In genomic region chr2:174295900-174296465, GRCm38 (mm10) we compare ENCODE assay signal across 8 mouse cellular contexts. TPM values are rescaled to one million over a fixed set of nuclear protein-coding genes. Genes with fewer than 3 reads are reported as not detected.
DNase-seq lines count a peak whose midpoint lies in the region; ATAC-seq lines count a peak whose summit lies in the region.

No protein-coding gene starts in this region.

- peaks cover 12% of the 10 kb centered on the region for H3K36me3 ChIP-seq in lung, embryonic 16.5 days (ENCODE audit: control insufficient read depth, insufficient read depth, low read length)
- H3K36me3 ChIP-seq in embryonic facial prominence, embryonic 12.5 days, result peaks cover 5% of the 10 kb centered on the region
- peaks cover 65% of the 10 kb centered on the region for H3K36me3 ChIP-seq in limb, embryonic 13.5 days

- H3K27ac ChIP-seq in lung, embryonic 16.5 days (ENCODE audit: low read length), result peak overlapping the region; percentile 17; the same call in 1 of the 2 replicates
- peak overlapping the region; percentile 47; the same call in 1 of the 2 replicates for H3K27ac ChIP-seq in embryonic facial prominence, embryonic 12.5 days
- peak overlapping the region; percentile 39; the same call in 1 of the 2 replicates for H3K27ac ChIP-seq in limb, embryonic 13.5 days

- H3K9me3 ChIP-seq in lung, embryonic 16.5 days (ENCODE audit: control insufficient read depth, low read length), result peaks cover 62% of the 10 kb centered on the region
- H3K9me3 ChIP-seq in embryonic facial prominence, embryonic 12.5 days, result peaks cover 64% of the 10 kb centered on the region
- peaks cover 69% of the 10 kb centered on the region for H3K9me3 ChIP-seq in limb, embryonic 13.5 days

- H3K9ac ChIP-seq in lung, embryonic 16.5 days (ENCODE audit: low read length), result peak overlapping the region; percentile 45
- no peak overlapping the region for H3K9ac ChIP-seq in embryonic facial prominence, embryonic 12.5 days
- H3K9ac ChIP-seq in limb, embryonic 13.5 days, result peak overlapping the region; percentile 57

- ATAC-seq in lung, embryonic 16.5 days (ENCODE audit: low read depth), result no peak
- no peak for ATAC-seq in embryonic facial prominence, embryonic 12.5 days (ENCODE audit: insufficient number of reproducible peaks, insufficient read depth, low FRiP score, low TSS enrichment)
- no peak for ATAC-seq in limb, embryonic 13.5 days (ENCODE audit: low FRiP score, low read depth)

- WGBS in lung, embryonic 16.5 days, result 52% methylated on average over 29 of the region's 29 CpGs
- WGBS in embryonic facial prominence, embryonic 12.5 days, result 55% methylated on average over 29 of the region's 29 CpGs
- 52% methylated on average over 29 of the region's 29 CpGs for whole genome bisulfite sequencing in limb, embryonic 13.5 days

- H3K4me1 ChIP-seq in lung, embryonic 16.5 days (replicated peaks; ENCODE audit: control insufficient read depth, insufficient read depth, low read length), result peaks cover 21% of the 10 kb centered on the region
- peaks cover 26% of the 10 kb centered on the region for H3K4me1 ChIP-seq in embryonic facial prominence, embryonic 12.5 days
- peaks cover 51% of the 10 kb centered on the region for H3K4me1 ChIP-seq in limb, embryonic 13.5 days

- H3K4me2 ChIP-seq in lung, embryonic 16.5 days (ENCODE audit: low read depth, low read length), result peak overlapping the region; percentile 67
- peak overlapping the region; percentile 51 for H3K4me2 ChIP-seq in embryonic facial prominence, embryonic 12.5 days (replicated peaks)
- peak overlapping the region; percentile 70 for H3K4me2 ChIP-seq in limb, embryonic 13.5 days (replicated peaks)

- H3K27me3 ChIP-seq in lung, embryonic 16.5 days (ENCODE audit: control insufficient read depth, insufficient read depth, low read depth, low read length), result peaks cover 28% of the 10 kb centered on the region
- H3K27me3 ChIP-seq in embryonic facial prominence, embryonic 12.5 days, result peaks cover 38% of the 10 kb centered on the region
- H3K27me3 ChIP-seq in limb, embryonic 13.5 days, result peaks cover 40% of the 10 kb centered on the region

- intact Hi-C loops in gastrocnemius, postnatal 36 days (cut with DNase I), result no loop called here

- DNase-seq in lung, postnatal 4 days, result no peak
- peak; percentile 40 for DNase-seq in retina, postnatal 1 day
- DNase-seq in cerebellum, adult 8-10 months, result no peak
- DNase-seq in gastrocnemius, postnatal 36 days, result no peak
- no peak for DNase-seq in left cerebral cortex, adult 9 months (ENCODE audit: low spot score in 2 of 2)

- peak overlapping the region; percentile 68 for H3K4me3 ChIP-seq in lung, embryonic 16.5 days (ENCODE audit: low read length)
- H3K4me3 ChIP-seq in embryonic facial prominence, embryonic 12.5 days, result peak overlapping the region; percentile 63
- H3K4me3 ChIP-seq in limb, embryonic 13.5 days, result peak overlapping the region; percentile 66

RNA-seq across cellular contexts. Expression of gene Gnas, which starts 11.9 kb away (rescaled TPM):
- 1,083 and 1,573 TPM in 2 replicates for polyA plus RNA-seq in lung, embryonic 16.5 days (2015; fragmentation: Nextera tagmentation; extraction: Ambion mirVana)
- polyA plus RNA-seq in embryonic facial prominence, embryonic 12.5 days (2016; fragmentation: Nextera tagmentation; extraction: Ambion mirVana), result 1,926 and 2,042 TPM in 2 replicates
- polyA plus RNA-seq in limb, embryonic 13.5 days (2015; fragmentation: Nextera tagmentation; extraction: Ambion mirVana), result 1,943 and 1,947 TPM in 2 replicates
- 1,000 to 10,000 TPM; 1,262 to 1,407 TPM for total RNA-seq in gastrocnemius, postnatal 36 days (2021)

RNA-seq across cellular contexts. Expression of gene Gm20721, which starts 50.5 kb away (rescaled TPM):
- polyA plus RNA-seq in lung, embryonic 16.5 days (2015; fragmentation: Nextera tagmentation; extraction: Ambion mirVana), result 16.9 and 55.8 TPM in 2 replicates
- 17.3 and 19.9 TPM in 2 replicates for polyA plus RNA-seq in embryonic facial prominence, embryonic 12.5 days (2016; fragmentation: Nextera tagmentation; extraction: Ambion mirVana)
- 21.5 and 25.3 TPM in 2 replicates for polyA plus RNA-seq in limb, embryonic 13.5 days (2015; fragmentation: Nextera tagmentation; extraction: Ambion mirVana)
- total RNA-seq in gastrocnemius, postnatal 36 days (2021), result 1 to 10 TPM; 2.4 to 3.0 TPM
